Mouse (Mus musculus) thymus, postnatal 10 days (tissue): ENCODE measurements around the gene Il19.

Source experiments
- DNase-seq, 2 experiments: peaks; one replicate each; pipeline ENCODE4 v3.0.0; 2021; ENCODE audit warnings: low spot score in 2 of 2

The Il19 gene

DNA sequence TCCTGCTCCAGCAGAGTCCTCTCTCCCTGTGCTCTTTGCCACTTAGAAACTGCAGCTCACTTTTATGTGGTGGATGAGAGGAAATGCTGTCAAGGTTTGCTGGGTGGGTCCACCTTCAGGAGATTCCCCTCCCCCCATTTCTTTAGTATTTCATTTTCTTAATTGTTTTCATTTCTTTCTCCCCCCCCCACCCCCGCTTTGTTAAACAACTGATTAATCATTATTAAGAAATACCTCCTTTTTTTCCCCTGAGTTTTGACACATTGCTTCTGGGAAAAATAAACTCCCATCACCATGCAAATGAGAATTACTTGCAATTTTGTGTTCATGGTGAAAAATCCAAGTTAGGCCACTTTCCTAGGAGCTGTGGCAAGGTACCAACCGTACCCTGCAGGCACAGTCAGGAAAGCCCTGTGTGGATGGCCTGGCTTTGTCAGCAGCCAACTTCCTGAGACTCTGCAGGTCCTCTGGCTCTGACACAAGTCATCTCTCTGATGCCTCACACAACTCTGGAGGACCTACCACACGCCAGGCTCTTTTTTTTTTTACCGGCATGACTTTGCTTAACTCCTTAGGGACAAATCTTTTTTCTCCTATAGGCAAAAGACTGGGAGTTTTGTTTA lies at the start of gene Il19:
Gene Il19 (minus strand): TSS at position 51 of the 623 bp plus-strand sequence.
- DNase-seq = no peak

DNA sequence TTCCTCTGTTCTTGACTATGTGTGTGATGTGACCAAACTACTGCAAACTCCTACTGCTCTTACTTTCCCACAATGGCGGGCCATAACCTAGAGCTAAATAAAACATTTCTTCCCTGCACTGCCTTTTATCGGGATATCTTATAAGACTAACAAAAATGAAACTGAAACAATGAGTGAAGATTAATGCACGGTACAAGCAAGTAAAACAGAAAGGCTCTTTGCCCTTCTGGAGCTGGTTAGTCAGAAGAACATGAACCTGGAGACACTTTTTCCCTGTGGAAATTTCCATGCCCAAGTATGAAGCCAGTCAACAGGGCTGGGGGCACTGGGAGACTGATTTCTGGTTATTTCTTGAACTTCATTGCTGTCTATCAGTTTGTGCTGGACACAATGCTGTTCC lies 49.4 kb upstream of the Il19 start:
- DNase-seq = no peak

DNA sequence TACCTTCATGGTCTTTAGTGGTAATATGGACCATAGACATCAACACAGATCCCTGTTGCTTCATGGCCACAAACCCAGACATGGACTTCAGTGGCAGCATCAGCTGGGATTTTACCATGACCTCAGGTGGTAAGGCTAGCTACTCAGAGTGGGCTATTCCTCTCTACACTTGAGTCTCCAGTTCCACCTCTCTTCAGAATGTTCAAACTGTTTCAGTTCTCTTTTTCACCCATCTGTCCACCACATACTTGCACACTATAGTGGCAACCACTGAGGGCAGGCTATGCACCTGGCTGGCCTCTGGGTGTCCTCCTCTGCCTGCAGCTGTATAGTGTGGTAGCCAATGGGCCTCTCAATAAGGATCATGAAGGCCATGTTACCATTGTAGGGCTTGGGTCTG lies 47.5 kb upstream of the Il19 start:
- no peak for DNase-seq

DNA sequence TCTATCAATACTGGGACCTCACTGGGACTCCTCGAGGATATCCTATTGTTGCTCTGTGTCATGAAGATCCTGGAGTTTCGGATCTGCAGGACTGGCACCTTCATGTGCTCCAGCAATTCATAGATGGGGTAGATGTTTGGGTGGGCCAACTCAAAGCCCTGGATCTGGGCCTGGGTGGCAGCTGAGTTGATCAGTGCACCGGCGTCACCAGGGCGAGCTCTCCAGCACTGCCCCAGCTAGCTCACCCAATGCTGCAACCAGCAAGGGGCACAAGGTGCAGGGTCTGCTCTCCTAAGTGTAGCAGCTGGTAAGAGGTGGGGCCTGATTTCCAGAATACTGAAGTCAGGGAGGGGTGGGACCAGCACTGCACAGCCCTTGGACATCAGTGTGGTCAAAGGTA lies 47.1 kb upstream of the Il19 start:
- DNase-seq = no peak

DNA sequence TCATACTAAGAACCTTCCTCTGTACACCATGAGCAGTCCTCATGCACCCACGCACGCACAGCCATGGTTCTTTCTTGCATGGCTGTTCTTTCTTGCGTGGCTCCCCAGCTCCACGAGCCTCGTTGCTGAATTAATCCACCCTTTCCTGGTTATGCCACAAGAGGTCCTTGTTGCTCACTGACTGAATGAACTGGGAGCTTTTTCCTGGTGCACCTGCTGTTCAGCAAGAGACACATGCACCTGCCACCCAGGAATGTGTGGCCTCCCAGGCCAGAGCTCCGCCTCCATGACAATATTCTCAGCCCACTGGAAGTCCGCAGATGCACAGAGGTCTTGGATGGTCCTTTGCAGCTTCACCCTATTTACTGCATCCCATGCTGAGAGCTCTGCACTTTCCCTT lies 44.5 kb upstream of the Il19 start:
- DNase-seq = no peak

DNA sequence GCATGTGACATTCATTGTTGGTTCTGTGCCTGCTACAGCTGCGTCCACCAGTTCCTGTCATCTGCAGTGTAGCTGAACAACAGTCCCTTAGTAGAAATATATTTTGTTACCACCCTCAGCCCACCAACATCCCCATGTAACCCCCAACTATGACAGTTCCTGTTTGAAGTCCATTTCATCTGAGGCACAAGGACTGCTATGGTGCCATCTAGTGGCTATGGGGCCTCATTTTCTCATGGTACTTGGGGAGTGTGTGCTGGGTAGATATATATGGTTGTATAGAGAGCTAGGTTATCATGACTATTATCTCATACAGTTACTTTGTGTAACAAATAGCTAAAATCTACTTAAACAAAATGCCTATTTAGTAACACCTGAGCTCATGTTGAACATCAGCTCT lies 39.5 kb upstream of the Il19 start:
- DNase-seq = peak; percentile 22 to 61

DNA sequence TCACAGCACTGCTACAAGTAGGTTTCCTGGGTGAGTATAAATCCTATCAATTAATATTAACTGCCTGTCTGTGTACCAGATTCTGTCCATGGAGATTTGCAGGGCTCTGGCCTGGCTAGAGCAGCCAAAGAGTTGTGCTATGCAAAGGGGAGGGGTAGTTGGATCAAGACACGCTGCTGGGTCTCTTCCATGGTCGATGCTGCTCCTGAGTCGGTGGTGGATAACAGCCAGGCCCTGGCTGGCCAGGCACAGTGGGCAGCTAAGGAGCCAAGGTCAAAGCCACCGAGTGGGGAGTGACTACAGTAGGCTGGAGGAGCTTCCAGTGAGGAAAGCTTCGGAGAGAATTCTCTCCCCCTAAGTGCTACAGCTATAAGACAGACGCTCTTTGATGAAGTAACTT lies 24.0 kb upstream of the Il19 start:
- DNase-seq = no peak

DNA sequence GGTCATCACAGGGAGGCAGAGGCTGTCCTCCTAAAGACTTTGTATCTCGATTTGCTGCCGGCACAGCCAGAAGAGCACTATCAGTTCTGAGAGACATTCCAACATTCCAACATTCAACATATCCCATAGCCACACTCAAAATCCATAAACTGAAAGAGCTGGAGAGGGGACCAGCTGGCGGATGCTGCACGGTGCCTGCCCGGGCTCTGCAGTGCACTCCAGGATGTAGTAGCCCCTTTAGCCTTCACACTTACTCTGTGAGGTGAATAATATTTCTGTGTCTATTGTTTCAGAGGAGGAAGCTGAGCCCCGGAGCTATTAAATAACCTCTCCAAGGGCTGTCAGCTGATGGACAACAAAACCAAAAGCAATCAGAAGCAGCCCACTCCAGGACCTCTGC lies 7.0 kb upstream of the Il19 start:
- no peak for DNase-seq

DNA sequence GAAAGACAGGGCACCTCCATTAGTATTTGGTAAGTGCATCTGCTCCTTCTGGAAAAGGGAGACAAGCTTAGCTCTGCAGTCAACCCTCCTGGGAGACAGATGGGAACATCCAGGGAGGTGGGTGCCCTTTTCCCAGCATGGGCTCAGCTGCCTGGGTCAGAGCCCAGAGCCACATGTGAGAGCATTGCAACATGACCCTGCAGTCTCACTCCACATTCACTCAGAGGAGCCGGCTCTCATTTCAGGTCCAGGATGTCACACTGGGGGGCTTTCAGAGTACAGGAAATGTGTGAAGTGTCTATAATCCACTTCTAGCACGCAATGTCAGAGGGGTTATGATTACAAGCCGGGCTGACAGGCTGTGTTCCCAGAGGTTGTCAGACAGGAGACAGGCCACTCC lies 1.9 kb upstream of the Il19 start:
- no peak for DNase-seq

DNA sequence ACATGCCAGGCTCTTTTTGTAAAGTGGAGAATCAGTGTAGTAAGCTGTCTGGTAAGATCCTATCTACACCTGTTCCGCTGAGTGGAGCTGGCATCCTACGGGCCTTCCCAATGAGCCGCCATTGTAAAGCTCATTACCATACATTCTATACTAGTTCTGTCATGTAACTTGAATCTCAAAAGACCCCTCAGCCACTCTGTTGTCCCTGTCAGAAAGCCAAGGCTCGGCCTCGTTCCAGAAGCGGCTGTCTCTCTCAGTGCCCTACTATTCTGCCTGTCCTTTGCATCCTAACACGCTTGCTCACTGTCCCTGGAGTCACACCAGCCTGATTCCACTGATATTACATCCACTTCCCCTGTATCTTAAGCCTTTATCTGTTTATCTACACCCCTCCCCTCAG lies 1.7 kb downstream of the Il19 start:
- no peak for DNase-seq

DNA sequence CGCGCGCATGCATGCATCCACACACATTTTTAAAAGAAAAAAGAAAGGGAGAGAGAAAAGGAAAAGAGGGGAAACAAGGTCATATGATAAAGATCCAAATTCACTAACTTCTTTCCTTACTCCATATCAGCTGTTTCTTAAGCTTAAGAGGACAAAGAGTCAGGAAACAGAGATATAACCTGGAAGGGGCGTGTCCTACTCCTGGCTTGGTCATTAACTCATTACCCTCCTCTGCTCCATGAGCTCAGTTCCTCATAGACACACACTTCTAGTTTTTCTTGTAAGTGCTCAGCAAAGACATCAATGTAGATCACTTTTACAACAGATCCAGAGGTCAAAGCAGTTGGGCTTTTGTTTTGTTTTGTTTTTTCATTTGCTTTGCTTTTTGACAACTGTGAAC lies 2.7 kb downstream of the Il19 start:
- DNase-seq = no peak

DNA sequence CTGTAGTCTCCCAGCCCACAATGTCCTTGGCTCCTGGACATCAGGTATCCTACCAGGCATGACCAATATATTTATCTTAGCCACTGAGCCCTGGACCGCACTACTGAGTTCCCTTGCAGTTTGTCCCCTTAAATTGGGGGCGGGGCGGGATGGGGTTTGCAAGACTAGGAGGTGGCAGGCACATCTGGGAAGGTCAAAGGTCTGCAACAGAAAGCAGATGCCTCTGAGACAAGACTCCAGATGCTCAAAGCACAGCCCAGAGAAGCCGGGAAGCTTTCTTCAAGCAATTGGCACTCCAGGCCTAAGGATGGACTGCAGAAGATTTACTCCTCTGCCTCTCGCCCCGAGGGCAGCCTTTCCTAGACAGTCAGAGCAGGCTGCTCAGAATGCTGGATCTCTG lies 3.6 kb downstream of the Il19 start:
- no peak for DNase-seq

DNA sequence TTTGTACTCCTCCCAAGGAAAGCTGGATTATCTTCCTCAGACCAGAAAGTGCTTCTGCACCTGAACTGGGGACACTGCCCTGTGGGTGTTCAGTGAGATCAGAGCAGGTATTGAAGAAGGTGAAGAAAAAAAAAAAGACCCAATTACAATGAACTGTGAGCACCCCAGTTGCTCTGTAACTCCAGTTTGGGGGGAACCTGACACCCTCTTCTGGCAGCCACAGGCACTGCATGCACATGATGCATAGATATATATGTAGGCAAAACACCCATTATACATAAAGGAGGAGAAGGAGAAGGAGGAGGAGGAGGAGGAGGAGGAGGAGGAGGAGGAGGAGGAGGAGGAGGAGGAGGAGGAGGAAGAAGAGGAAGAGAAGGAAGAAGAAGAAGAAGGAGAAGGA lies 13.4 kb downstream of the Il19 start:
- DNase-seq = peak; percentile 13 to 36

DNA sequence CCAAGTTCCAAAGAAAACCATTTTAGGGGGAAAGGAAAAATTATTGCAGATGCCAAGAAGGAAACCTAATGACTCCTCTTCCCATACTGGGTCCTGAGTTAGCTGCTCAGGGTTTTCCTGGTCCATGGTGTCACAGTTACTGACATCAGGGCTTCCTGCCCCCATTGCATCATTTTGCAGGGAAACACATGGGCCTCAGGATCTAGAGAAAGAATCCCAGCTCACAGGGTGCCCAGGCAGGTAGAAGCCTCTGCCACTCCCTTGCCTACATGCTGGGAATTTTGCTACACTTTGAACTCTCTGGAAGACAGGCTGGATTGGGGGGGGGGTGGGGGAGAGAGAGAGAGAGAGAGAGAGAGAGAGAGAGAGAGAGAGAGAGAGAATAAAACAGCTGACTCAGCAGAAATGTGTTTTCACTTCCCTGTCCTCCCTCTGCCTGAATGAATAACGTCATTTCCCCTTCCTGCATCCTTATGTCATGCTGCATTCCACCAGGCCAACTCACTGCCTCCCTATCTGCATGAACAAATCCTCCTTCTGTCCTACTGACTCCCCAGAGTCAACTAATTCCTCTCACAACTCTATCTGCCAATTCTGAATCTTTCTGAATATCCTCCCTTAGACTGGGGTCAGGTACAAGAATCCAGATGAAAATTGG lies 21.5 kb downstream of the Il19 start:
- DNase-seq = no peak

DNA sequence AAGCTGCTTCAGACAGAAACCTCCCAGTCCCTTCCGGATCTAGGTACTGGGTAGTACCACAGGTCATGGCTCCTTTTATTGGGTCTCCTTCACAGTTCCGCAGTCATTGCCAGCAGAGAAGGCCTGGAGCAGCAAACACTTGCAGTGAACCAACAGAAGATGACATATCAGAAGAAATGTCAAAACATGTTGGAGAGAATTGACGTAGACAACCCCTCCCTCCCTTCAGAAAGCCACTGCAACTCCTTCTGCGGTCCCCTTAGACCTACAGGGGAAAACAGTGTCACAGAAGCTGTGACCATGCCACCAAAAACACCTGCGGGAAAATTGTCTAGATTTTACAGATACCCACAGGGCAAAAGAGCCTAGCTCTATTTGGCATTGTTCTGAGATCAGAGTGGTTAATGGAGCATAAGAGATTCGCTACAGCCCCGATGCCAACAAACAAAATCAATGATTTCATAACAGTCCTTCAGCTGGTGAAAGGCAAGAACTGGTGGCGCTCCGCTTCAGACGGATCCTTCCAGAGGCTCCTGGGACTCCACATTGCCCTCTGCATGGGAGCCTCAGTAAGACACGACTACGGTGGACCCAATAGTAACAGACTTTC lies 28.4 kb downstream of the Il19 start, which contains the start of gene Il20:
Gene Il20 (minus strand): TSS at position 51 of the 610 bp plus-strand sequence.
- DNase-seq = no peak

DNA sequence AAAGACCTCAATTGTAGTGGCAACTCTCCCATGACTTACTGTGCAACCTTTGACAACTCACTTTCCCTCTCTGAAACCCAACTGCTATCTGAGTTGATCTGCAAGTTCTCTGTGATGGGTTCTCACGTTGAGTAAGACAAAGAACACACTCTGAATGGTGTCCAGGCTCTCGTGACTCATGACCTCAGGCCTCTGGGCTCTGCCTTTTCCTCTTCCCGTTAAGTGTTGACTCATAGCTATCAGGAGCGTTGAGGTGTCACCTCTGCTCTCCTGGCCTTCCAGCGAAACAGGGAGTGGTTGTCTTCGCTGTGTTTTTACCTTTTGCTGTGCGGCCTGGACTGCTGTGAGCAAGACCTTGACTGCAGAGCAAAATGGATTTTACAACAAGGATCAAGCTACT lies 37.4 kb downstream of the Il19 start:
- no peak for DNase-seq

DNA sequence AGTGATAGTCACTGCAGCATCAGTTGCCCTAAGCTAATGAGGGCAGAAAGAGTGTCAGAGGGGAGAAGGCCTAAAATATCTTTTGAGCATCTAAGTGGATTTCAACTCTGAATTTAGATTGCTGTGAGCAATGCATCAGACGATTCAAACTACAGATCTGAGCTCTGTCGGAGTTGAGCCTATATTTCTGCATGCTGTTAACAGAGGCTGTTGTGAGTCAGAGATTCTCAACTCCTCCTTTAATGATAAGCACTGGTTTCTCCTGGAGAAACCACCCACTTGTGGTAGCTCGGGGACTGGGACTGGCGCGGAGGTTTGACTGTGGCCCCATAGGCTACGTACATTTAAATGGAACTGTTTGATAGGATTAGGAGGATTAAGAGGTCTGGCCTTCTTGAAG lies 45.4 kb downstream of the Il19 start:
- DNase-seq = no peak

DNA sequence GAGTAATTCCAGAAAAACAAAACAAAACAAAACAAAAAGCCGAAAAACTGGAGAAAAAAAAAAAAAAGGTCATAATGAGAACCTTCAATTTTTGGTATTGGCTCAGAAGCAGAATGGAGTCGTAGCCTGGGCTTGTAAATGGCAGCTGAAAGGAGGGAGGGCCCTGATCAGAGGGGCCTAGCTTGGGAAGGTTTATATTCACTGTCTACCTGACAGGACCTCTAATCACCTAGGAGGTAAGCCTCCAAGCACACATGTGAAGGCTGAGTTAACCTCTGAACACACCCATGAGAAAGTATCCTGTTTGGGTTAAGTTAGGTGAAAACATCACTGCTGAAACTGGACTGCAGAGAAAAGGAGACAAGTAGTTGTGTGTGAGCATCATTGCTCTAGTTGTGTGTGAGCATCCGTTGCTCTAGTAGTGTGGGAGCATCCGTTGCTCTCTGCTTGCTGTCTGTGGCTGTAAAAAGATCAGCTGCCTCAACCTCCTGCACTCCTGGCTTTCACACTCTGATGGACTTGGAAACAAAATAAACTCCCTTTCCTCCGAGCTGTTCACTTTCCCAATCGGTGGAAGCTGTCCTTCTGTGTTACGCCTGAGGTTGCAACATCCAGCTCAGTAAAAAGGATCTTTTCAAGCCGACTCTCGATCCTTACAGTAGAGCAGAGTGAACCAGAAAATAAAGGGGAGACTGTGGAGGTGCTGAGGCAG lies 46.4 kb downstream of the Il19 start:
- no peak for DNase-seq

DNA sequence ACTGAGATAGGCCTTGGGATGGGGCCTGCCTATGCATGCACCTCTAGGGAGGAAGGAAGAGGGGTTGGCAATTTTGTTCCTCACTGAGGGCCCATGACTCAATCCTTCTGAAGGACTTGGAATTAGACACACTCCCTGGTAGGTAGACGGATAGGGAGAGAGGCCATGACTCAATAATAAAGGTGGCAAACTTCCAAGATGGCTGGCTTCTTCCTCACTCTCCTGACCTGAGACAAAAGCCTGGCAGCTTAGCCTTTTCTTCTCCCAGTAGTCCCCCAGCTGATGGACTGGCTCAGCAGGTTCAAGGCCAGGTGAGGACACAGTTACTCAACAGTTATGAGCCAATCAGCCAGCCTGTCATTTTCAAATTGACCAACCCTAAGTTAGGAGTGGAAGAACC lies 47.5 kb downstream of the Il19 start:
- no peak for DNase-seq

DNA sequence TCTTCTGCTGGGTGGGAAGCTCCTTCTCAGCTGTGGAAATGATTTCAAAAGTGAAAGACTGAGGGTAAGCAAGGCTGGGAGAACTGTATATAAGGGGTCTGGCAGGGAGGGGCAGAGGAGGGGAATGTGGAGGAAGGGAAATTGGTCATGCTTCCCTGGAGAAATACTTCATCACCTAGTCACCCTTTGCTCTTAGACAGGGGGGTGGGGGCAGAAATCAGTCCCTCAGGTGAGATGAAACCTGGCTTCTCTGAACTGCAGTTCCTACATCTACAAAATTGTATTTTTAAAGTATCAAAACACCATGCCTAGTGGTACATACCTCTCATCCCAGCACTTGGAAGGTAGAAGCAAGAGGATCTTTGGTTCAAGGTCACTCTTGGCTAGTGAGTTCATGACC lies 52.6 kb downstream of the Il19 start, which contains the start of gene Il24:
Gene Il24 (minus strand): TSS at position 101 of the 400 bp plus-strand sequence.
- no peak for DNase-seq

DNA sequence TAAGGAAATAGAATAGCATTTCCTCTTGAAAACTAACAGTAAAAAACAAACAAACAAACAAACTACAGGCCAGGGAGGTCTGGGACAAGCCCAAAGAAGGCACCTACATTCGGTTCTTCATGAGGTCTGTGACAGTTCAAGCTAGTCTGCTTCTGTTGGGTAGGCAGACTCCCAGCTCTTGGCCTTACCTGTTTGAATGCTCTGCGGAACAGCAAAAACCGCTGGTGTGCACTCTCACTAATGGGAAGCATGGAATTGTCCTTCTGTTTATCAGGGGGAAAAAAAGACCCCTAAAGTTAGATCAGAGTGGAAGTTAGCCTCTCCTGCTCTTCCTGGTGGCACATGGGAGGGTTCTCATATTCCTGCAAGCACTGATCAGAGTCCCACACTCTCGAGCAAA lies 56.8 kb downstream of the Il19 start:
- no peak for DNase-seq
